Mouse (Mus musculus) ES-E14 (cell line): Measurements from ENCODE around the gene Cfap73. TPM values are rescaled to one million over a fixed set of nuclear protein-coding genes. Genes with fewer than 3 reads are reported as not detected.

Experiments used
- DNase-seq: peaks from one replicate; pipeline ENCODE4 v3.0.0-alpha.2; 2013; ENCODE audit warnings: low read depth, low spot score
- H3K27ac ChIP-seq: 2 replicates; pipeline ENCODE4 v1.5.1; 2012; ENCODE audit warnings: low read depth, mild to moderate bottlenecking, low read length, moderate library complexity, mixed read lengths; ENCODE audit not compliant: poor library complexity, insufficient read depth, severe bottlenecking
- H3K36me3 ChIP-seq: 2 replicates; pipeline ENCODE4 v1.6.1; 2012; ENCODE audit warnings: mild to moderate bottlenecking, low read length, moderate library complexity, mixed read lengths; ENCODE audit not compliant: control insufficient read depth, poor library complexity, insufficient read depth, severe bottlenecking
- H3K4me1 ChIP-seq, 2 experiments: fragments of 150-350 bp in 1 of 2; sonication (generic) in 1 of 2; 2 replicates each; pipeline ENCODE4 v1.6.1; 2012; ENCODE audit warnings: low read length in 2 of 2, mild to moderate bottlenecking in 1 of 2, mixed read lengths in 1 of 2; ENCODE audit not compliant: control insufficient read depth in 2 of 2, insufficient read depth in 2 of 2, poor library complexity in 1 of 2
- H3K4me3 ChIP-seq, 2 experiments: fragments of 150-350 bp in 1 of 2; sonication (generic) in 1 of 2; 2 replicates each; pipeline ENCODE4 v1.5.1; 2012; ENCODE audit warnings: low read length in 2 of 2, low read depth in 1 of 2, mild to moderate bottlenecking in 1 of 2, mixed read lengths in 1 of 2; ENCODE audit not compliant: insufficient read depth in 1 of 2, poor library complexity in 1 of 2, severe bottlenecking in 1 of 2
- H3K9ac ChIP-seq: 2 replicates; pipeline ENCODE4 v1.6.1; 2012; ENCODE audit warnings: low read depth, mild to moderate bottlenecking, low read length, mixed read lengths; ENCODE audit not compliant: poor library complexity, insufficient read depth, severe bottlenecking
- H3K9me3 ChIP-seq: fragments of 150-350 bp; sonication (generic); 2 replicates; pipeline ENCODE4 v1.6.1; 2012; ENCODE audit warnings: low read depth, mild to moderate bottlenecking, low read length; ENCODE audit not compliant: control insufficient read depth, insufficient read depth
- CHD2 ChIP-seq: IDR thresholded peaks from 2 replicates; pipeline ENCODE4 v1.6.1; 2014; ENCODE audit warnings: mild to moderate bottlenecking, low read depth, low read length, inconsistent platforms
- HCFC1 ChIP-seq: IDR thresholded peaks from 2 replicates; pipeline ENCODE4 v1.6.1; 2012; ENCODE audit warnings: low read length, inconsistent platforms, borderline replicate concordance; ENCODE audit not compliant: insufficient read depth
- MAFK ChIP-seq: IDR thresholded peaks from 2 replicates; pipeline ENCODE4 v1.6.1; 2014; ENCODE audit warnings: mild to moderate bottlenecking, low read depth, low read length, inconsistent platforms; ENCODE audit not compliant: insufficient read depth
- ZC3H11A ChIP-seq: IDR thresholded peaks from 2 replicates; pipeline ENCODE4 v1.6.1; 2012; ENCODE audit warnings: low read depth, mild to moderate bottlenecking, inconsistent platforms, low read length, borderline replicate concordance
- ZNF384 ChIP-seq: IDR thresholded peaks from 2 replicates; pipeline ENCODE4 v1.6.1; 2012; ENCODE audit warnings: low read depth, low read length, inconsistent platforms
- in situ Hi-C, 2 experiments: fragments of 600-800 bp; cut with MboI; formaldehyde crosslinking; loops; one replicate each; pipeline ENCODE4 v1.15.1; 2025; ENCODE audit warnings: low sequenced_read_pairs in 2 of 2, inconsistent platforms in 1 of 2; ENCODE audit not compliant: unreplicated experiment in 2 of 2
- total RNA-seq: library from RNA; depleted of rRNA; stranded (reverse); fragments of 300-350 nt; gene quantifications from 2 replicates; pipeline ENCODE4 v1.2.3, GENCODE M21; 2012

The Cfap73 gene
- total RNA-seq, 1 experiment = not detected

GRCm38 (mm10) chr5:120621846-120622197, 12.2 kb downstream of the Cfap73 start:
- TF ChIP-seq ZC3H11A (no peak), ZNF384 (no peak), CHD2 (no peak), HCFC1 (no peak), MAFK (no peak)
- Histone ChIP-seq H3K36me3 (peaks cover 85% of the 10 kb centered on the region), H3K4me1 (peaks cover 8 to 30% of the 10 kb centered on the region in 2 experiments; a peak in 2 of 4 replicates), H3K27ac (no peak overlapping the region), H3K9me3 (no peaks in the 10 kb centered on the region), H3K9ac (no peak overlapping the region), H3K4me3 (no peak overlapping the region)
- in situ Hi-C loops = loop anchor here in 1 of 2 experiments (10.0 kb wide), 1 partner anchor 113 kb away; no protein-coding TSS in a partner anchor
- no peak for DNase-seq

- H3K4me1 ChIP-seq = peaks cover 7 to 28% of the 10 kb centered on the region in 2 experiments; a peak in 1 of 4 replicates
- TF ChIP-seq ZC3H11A (no peak), HCFC1 (no peak), CHD2 (no peak), MAFK (no peak), ZNF384 (no peak)
- no peak for DNase-seq
- no peak overlapping the region for H3K9ac ChIP-seq
- in situ Hi-C loops = loop anchor here in 1 of 2 experiments (10.0 kb wide), 1 partner anchor 114 kb away; no protein-coding TSS in a partner anchor
- peaks cover 86% of the 10 kb centered on the region for H3K36me3 ChIP-seq
- H3K9me3 ChIP-seq = no peaks in the 10 kb centered on the region
- no peak overlapping the region for H3K4me3 ChIP-seq
- H3K27ac ChIP-seq = no peak overlapping the region
These were observed 12.8 kb downstream of the Cfap73 start for GRCm38 (mm10) chr5:120621078-120621765.

GRCm38 (mm10) chr5:120620375-120621077, 13.5 kb downstream of the Cfap73 start:
- H3K9ac ChIP-seq = no peak overlapping the region
- no peak overlapping the region for H3K27ac ChIP-seq
- H3K4me3 ChIP-seq = no peak overlapping the region
- H3K4me1 ChIP-seq = peaks cover 7 to 28% of the 10 kb centered on the region in 2 experiments; a peak in 1 of 4 replicates
- H3K9me3 ChIP-seq = no peaks in the 10 kb centered on the region
- in situ Hi-C loops = loop anchor here in 1 of 2 experiments (10.0 kb wide), 1 partner anchor 114 kb away; no protein-coding TSS in a partner anchor
- DNase-seq = peak; percentile 88
- peak; percentile 52; the same call in 1 of the 2 replicates for TF ChIP-seq ZC3H11A
- no peak for TF ChIP-seq ZNF384
- no peak for TF ChIP-seq CHD2
- no peak for TF ChIP-seq MAFK
- TF ChIP-seq HCFC1 = no peak
- peaks cover 80% of the 10 kb centered on the region for H3K36me3 ChIP-seq

- TF ChIP-seq ZNF384 (no peak), ZC3H11A (0 out of 2 replicates have a peak, but pooled peaks have one; percentile 23)
- peak; percentile 78 for DNase-seq
- Histone ChIP-seq H3K9ac (no peak overlapping the region), H3K36me3 (peaks cover 69% of the 10 kb centered on the region), H3K4me3 (no peak overlapping the region), H3K9me3 (no peaks in the 10 kb centered on the region), H3K27ac (peak overlapping the region; percentile 45; the same call in 1 of the 2 replicates), H3K4me1 (peaks cover 7 to 30% of the 10 kb centered on the region in 2 experiments; a peak in 1 of 4 replicates)
- in situ Hi-C loops = no loop called here
These were observed 14.8 kb downstream of the Cfap73 start for GRCm38 (mm10) chr5:120619201-120619600.
